Mouse (Mus musculus): Measurements from ENCODE around the gene Cyp4f18.
A peak's percentile ranks its signal among the peaks of the same experiment; 100 is the strongest.
"Not testable (repeated sequence)": the region's sequence is repeated elsewhere in the genome, so short reads cannot be mapped to it uniquely, and the experiment has no call there.

Gene Cyp4f18

DNA sequence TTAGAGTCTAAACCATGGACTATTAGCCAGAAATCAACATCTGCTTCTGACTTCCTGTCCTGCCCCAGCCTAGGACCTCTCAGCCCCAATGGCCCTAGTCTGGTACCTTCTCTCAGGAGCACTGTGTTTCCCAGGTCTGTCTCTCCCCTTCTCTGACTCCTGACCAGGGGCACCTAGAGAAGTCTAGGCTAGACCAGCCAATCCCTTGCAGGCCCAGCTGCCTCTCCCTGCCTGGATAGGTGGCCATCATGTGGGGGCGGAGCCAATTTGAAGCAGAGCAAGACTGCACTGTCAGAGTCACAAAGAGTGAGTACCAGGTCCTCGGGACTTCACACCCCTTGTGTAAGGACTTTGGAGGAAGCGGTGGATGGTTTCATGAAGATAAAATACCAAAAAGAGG lies at the start of gene Cyp4f18:
Gene Cyp4f18 (minus strand): TSS at position 154 of the 400 bp plus-strand sequence.
- ATAC-seq (ENCODE audit: insufficient number of reproducible peaks, low FRiP score, low TSS enrichment): no peak

DNA sequence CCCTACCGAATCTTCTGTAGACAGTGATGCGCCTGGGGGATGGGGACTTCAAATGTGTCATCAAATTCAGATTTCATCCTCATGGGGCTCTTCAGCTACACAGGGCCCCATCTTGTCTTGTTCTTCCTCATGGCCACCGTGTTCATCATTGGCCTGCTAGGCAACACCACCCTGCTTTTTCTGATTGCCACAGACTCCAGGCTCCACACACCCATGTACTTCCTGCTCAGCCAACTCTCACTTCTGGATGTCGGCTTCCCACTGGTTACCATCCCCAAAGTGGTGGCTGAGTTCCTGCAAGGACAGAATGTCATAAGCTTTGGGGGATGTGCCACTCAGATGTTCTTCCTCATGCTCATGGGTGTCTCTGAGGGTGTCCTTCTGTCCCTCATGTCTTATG lies 48.2 kb upstream of the Cyp4f18 start:
- ATAC-seq (ENCODE audit: insufficient number of reproducible peaks, low FRiP score, low TSS enrichment): not testable (repeated sequence)

DNA sequence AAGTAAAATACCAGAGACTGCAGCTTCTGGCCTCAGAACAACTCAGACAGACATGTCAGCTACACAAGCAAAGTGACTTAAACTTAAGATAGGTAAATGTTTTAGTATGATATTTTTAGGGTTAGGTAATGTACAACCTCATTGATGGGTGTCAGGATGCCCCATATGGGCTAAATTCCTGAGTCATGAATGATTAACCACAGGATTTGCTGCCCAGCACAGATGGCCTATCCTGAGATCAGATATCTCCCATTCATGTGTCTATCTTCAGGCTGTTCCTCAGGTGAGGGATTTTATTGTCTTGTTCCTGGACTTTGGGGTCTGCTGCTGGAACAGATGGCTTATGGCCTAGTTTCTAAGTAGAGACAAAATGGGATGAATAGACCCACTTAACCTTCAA lies 45.2 kb upstream of the Cyp4f18 start:
- not testable (repeated sequence) for ATAC-seq (ENCODE audit: insufficient number of reproducible peaks, low FRiP score, low TSS enrichment)

DNA sequence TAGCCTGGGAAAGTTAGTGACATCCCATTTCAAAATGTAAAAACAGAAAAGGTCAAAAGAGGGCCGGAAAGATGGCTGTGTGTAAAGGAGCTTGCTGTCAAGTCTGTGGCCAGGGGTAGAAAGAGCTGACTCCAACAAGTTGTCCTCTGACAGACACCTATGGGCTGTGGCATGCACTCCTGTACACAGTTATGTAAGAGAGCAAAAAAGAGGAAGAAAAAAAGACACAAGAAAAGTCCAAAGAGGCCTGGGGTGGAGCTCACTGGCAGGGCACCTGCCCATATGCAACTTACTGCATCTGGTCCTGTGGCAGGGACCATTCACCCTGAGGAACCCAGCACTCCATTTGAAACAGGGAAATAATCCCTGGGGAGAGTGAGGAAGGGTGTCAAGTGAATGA lies 33.1 kb upstream of the Cyp4f18 start:
- no peak for ATAC-seq (ENCODE audit: insufficient number of reproducible peaks, low FRiP score, low TSS enrichment)

DNA sequence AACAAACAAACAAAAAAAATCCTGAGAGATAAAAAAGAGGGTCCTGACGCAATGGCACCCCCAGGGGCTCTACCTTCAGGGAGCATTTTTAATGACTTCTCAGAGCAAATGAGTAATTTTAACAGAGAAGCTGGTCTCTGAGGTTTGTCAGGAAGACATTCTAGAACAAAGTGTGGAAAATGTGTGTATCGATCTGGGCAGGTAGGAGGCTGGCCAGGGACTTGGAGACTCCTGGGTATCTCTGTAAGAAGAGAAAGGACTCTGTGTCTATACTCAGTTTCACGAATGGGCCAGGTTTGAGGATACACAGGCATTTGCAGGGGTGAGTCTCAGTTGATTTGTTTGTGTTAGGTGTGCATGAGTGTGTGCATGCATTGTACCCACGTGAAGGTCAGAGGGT lies 31.5 kb upstream of the Cyp4f18 start, which contains the start of gene Olfr372:
Gene Olfr372 (plus strand): TSS at position 301 of the 400 bp plus-strand sequence.
- not testable (repeated sequence) for ATAC-seq (ENCODE audit: insufficient number of reproducible peaks, low FRiP score, low TSS enrichment)

DNA sequence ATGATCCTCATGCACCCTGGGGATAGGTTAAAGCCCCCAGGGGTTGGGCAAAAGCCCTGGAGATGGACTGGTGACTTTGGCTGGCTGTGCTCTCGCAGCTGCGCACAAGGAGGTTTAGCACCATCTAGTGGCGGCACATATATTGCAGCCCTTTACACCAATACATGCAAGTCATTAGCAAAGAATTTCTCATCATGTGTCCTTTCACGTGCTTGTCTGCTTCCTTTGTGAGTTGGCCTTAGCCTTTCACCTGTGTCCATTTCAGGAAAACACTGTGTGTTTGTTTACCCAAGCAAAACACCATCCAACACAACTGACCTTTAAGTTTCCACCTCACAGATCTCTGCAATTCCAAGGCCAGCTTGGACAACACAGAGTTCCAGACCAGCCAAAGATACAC lies 23.5 kb upstream of the Cyp4f18 start:
- not testable (repeated sequence) for ATAC-seq (ENCODE audit: insufficient number of reproducible peaks, low FRiP score, low TSS enrichment)

DNA sequence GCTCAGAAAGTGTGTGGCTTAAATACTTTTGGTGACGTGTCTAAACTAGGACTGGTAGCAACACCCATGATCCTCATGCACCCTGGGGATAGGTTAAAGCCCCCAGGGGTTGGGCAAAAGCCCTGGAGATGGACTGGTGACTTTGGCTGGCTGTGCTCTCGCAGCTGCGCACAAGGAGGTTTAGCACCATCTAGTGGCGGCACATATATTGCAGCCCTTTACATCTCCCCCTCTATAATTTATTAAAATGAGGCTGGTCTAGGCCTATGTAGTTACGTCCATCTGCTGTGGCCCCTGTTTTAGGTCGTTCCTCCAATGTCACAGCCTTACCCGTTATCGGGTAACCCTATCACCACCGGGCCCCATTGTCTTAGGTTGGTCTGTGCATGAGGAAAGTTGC lies 15.5 kb upstream of the Cyp4f18 start:
- ATAC-seq (ENCODE audit: insufficient number of reproducible peaks, low FRiP score, low TSS enrichment): not testable (repeated sequence)

DNA sequence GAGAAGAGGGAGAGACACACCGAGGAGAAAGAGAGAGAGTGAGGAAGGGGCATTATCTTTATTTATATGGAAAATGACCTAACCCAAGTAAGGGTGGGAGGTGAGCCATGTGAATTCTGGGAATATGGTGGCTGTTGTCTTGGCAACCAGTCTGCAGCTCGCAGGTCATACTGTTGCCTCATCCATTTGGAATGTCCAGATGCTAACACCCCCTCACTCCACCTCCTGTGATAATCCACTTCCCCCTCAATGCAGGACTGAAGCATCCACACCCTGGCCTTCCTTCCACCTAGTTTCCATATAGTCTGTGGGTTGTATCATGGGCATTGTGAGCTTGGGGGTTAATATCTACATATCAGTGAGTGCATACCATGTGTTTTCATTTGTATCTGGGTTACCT lies 10.4 kb upstream of the Cyp4f18 start:
- ATAC-seq (ENCODE audit: insufficient number of reproducible peaks, low FRiP score, low TSS enrichment): no peak

DNA sequence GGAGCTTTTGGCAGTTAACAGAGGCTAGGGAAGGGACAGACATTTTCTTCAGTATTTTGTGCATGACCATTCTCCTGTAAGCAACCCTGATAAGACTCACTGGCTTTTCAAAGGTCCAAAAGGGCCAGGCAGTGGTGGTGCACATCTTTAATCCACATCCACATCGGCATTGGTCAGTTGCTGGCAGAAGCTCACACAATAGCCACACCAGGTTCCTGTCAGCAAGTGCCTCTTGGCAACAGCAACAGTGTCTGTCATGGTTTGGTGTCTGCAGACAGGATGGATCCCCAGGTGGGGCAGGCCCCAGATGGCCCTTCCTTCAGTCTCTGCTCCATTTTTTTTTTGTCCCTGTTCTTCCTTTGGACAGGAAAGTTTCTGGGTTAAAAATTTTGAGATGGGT lies 9.6 kb upstream of the Cyp4f18 start:
- peak; percentile 66 for ATAC-seq (ENCODE audit: insufficient number of reproducible peaks, low FRiP score, low TSS enrichment)

DNA sequence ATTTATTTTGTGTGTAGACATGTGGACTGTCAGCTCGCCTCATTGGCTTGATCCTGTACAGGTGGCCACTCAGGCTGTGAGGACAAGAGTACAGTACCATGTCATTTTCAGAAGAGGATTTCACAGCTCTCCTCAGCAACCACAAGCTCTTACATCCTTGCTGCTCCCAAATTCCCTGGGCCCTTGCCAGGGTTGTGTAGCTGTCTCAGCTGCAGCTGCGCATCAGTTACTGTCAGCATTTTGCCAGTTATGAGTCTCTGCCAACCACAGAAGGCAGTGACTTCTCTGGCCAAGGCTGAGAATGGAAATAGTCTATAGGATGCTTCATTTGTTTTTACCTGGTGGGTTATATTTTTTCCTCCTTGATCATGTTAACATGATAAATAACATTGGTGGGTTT lies 8.7 kb upstream of the Cyp4f18 start:
- ATAC-seq (ENCODE audit: insufficient number of reproducible peaks, low FRiP score, low TSS enrichment): no peak

DNA sequence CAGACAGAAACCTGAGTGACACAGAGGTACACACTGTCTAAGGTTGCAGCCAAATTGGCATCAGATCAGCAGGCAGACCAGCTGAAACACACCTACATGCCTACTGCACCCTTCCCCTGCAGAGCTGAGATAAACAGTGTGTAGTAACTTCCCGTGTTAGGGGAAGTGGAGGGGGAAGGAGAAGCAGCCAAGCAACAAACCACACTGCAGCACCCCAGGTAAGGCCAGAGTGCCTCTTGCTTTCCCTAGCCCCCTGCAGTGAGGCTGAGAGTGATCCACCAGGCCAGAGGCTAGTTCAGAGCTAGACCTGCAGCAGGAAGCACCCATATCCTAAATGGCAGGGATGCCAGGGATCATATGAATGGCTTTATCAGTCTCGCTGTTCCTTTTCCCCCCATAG lies 7.9 kb upstream of the Cyp4f18 start:
- ATAC-seq (ENCODE audit: insufficient number of reproducible peaks, low FRiP score, low TSS enrichment): not testable (repeated sequence)

DNA sequence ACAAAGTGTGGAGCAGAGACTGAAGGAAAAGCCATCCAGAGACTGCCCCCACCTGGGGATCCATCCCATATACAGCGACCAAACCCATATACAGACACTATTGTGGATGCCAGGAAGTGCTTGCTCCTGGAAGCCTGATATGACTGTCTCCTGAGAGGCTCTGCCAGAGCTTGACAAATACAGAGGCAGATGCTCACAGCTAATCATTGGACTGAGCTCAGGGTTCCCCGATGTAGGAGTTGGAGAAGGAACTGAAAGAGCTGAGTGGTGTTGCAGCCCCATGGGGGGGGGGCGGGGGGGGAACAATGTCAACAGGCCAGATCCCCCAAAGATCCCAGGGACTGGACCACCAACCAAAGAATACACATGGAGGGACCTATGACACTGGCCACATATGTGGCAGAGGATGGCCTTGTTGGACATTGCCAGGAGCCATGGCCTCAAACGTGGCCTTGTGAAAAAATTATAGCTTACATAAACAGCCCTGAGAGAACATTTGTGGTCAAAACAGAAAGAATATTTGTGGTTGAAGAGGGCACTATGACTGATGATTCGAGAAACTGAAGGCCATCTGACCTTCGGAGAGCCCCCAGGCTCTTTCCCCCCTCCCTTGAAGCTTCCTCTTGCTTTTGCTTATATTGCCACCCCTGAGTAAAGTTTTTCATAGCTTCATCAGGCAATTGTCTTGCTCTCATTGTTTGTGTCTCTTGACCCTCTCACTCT lies 4.2 kb upstream of the Cyp4f18 start:
- not testable (repeated sequence) for ATAC-seq (ENCODE audit: insufficient number of reproducible peaks, low FRiP score, low TSS enrichment)

DNA sequence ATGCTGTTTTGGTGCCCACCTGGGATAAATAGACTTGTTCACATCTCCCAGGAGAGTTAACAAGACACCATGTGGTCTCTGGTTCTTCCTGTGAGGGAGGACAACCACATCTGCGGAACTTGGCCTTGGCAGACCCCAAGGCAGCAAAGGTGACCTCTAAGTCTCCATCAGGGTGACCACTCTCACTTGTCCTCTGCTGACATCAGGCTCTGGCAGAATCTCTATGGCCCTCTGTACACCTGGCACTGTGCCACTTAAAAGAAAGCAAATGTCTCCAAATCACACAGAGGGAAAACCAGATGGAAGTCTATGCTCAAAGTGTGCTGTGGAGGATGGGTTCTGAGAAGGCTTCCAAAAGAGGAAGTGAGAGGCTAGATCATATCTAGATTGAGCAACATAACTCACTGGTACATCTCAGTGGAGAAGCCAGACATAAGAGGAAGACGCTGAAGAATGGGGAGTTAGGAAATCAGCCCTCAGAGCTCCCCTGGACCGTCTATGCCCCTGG lies 1.2 kb downstream of the Cyp4f18 start:
- no peak for ATAC-seq (ENCODE audit: insufficient number of reproducible peaks, low FRiP score, low TSS enrichment)

DNA sequence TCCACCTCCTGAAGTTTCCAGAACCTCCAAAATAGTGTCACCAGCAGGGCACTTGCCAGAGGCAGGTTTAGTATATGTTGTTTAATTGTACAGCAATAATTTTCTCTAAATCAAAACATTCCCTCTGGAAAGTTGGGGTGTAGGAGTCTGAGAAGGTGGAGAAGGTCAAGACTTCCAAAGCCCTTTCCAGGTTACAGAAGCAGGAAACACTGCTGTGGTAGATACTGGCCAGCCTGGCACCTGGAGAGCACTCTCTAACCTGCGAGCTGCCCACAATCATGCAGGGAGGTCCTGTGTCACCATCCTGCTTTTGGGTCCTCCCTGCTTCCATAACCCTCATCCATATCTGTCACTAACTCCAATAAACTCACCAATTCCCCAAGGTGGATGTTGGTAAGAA lies 2.7 kb downstream of the Cyp4f18 start:
- ATAC-seq (ENCODE audit: insufficient number of reproducible peaks, low FRiP score, low TSS enrichment): no peak

DNA sequence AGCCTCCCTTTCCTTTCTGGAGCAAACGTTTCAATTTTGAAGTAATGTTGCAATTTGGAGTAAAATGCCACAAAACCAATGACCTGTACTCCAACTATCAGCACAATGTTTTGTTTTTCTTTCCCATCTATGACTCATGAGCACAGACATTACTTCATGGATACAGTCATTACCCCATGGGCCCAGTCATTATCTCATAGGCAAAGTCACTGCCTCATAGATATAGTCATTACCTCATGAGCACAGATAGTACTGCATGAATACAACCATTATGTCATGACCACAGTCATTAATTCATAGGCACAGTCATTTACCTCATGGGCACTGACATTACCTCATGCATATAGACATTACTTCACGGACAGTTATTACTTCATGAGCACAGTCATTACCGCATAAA lies 3.5 kb downstream of the Cyp4f18 start:
- no peak for ATAC-seq (ENCODE audit: insufficient number of reproducible peaks, low FRiP score, low TSS enrichment)

DNA sequence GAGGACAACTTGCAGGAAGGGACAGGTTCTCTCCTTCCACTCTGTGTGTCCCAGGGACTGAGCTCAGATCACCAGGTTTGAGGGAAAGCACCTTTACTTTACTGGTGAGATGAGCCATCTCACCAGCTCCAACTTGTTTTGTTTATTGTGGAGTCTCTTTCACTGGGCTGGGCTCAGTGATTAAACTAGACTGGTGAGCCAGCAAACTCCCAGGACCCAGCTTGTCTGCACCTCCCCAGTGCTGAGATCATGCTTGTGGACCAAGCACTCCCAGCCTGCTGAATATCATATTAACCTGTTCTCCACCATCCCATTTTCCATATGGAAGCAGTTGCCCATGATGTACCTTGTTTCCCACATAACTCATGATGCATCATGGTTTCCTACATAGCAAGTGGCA lies 6.5 kb downstream of the Cyp4f18 start:
- no peak for ATAC-seq (ENCODE audit: insufficient number of reproducible peaks, low FRiP score, low TSS enrichment)

DNA sequence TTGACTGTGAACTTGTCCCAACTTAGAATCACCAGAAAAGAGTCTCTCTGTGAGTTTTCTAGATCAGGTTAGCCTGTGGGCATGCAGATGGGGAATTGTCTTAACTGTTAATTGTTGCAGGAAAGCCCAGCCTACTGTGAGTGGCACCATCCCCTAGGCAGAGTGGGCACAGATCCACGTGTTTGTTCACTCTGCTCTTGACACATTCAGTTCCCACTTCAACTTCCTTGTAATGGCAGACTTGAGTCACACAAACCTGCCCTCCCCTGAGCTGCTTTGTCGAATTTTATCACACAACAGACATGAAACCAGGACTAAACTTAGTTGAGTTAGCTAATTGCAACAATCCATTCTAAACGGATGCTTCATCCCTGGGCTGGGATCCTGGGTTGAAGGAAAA lies 9.2 kb downstream of the Cyp4f18 start:
- ATAC-seq (ENCODE audit: insufficient number of reproducible peaks, low FRiP score, low TSS enrichment): no peak

DNA sequence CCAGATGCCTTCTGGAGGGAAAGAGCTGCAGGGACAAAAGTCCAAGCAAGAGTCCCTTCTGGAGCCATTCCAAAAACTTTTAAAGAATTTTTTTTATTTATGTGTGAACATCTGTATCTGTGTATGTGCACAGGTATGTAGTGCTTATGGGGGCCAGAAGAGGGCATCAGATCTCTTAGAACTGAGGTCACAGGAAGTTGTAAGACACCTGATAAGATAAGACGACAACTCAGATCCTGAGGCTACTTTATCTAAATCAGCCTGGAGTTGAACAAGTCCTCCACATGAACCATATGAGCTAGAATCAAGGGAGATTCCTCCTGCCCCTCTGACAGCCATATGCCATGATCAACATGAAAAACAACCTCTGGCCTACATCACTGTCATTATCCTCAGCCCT lies 10.0 kb downstream of the Cyp4f18 start:
- no peak for ATAC-seq (ENCODE audit: insufficient number of reproducible peaks, low FRiP score, low TSS enrichment)

DNA sequence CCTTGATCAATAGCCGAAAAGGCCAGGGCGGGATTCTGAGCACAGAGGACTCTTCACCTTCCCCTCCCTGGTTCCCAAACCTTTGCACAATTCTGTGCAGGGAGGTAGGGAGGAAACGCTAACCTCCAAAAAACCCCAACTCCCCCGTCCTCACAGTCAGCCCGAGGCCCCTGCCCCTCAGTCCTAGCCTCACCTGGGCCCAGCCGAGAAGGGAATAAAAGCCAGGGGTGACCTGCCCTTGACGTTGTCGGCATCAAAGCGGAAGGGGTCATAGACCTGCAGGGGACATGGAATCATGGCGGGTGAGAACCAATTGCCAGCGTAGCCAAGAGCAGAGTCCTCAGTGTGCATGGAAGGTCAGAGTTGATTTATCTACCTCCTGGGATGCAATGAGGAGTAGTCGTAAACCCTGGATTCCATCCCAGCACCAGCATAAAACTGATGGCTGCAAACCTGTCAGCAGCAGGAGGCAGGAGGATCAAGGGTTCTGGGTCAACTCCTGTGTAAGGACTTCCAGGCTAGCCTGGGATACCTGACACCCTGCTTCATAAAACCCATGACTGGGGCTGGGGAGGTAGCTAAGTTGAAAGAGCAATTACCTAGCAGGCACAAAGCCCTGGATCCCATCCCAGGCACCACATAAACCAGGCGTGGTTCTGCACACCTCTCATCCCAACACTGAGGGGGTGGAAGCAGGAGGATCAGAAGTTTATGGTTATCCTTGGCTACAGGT lies 20.4 kb downstream of the Cyp4f18 start:
- peak; percentile 42; the same call in 1 of the 2 replicates for ATAC-seq (ENCODE audit: insufficient number of reproducible peaks, low FRiP score, low TSS enrichment)

DNA sequence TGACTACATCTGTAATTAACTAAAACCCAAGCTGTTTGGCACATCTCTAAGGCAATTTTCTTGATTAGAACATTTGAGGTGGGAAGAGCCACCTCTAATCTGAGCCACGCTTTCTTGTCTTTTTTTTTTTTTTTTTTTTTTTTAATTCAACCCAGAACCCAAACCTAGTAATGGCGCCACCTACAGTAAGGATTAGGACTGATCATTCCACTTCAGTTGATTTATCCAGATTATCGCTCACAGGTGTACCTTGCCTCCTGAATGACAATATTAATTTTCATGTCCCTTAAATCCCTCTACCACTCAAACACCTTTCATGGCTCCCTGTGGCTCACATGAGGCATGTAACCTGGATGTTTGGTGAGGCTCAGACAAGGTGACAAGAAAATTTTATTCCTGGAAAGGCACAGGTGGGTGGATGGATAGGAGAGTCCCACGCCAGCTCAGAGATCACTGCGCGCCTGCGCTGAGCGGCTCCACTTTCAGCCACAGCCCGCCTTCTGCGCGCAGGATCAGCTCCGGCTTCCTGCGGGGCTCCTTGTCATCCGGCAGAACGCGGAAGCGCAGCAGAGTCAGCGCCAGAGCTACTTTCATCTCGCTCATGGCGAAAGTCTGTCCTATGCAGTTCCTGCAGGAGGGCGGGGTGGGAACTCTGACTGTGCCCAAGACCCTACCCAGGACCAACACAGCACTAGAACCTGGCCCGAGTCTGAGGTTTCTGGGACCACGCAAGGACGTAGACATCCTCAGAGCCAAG lies 21.1 kb downstream of the Cyp4f18 start:
- peak; percentile 96 for ATAC-seq (ENCODE audit: insufficient number of reproducible peaks, low FRiP score, low TSS enrichment)

DNA sequence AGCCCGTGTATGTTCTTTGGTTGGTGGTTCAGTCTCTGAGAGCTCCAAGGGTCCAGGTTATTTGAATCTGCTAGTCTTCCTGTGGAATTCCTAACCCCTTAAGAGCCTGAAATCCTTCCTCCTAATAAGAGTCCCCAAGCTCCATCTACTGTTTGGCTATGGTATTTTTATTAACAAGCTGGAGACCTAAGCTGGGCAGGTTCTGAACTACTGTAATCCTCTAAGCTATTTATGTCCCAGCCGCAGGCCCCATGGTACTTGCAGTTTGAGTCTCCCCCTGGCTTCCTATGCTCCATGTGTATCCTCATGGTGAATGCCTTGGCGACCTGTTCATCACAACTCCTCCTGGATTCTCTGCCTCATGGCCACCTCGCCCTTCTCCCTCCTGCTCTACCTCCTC lies 24.8 kb downstream of the Cyp4f18 start:
- no peak for ATAC-seq (ENCODE audit: insufficient number of reproducible peaks, low FRiP score, low TSS enrichment)
